Mouse (Mus musculus): ENCODE data around the gene Ino80d. TPM values are rescaled to one million over a fixed set of nuclear protein-coding genes. Genes with fewer than 3 reads are reported as not detected.
A peak's percentile ranks its signal among the peaks of the same experiment; 100 is the strongest.

Gene Ino80d
- polyA plus RNA-seq, 1 experiment from 2014 or later: 9.1 TPM

DNA sequence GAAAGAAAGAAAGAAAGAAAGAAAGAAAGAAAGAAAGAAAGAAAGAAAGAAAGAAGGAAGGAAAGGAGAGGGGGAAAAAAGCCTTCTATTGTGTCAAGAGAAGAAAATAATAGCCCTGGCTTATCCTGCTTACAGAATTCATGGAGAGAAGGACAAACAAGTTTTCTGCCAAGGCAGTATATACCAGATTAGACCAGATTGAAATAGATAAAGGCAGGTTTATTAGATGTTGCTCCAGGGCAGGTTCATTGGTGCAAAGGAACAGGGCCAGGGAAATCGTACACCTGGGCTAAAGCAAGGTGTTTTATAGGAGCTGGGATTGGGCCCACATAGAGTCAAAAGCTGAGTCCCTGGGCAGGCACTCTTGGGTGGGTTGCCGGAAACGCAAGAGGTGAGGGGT lies 162.1 kb downstream of the Ino80d start:
- no peak overlapping the region for H3K4me2 ChIP-seq (ENCODE audit: low read length)
- no peak overlapping the region for H3K9ac ChIP-seq (ENCODE audit: low read depth, low read length)
- H3K27me3 ChIP-seq (replicated peaks; ENCODE audit: control insufficient read depth, insufficient read depth, low read length): no peaks in the 10 kb centered on the region
- no peaks in the 10 kb centered on the region for H3K9me3 ChIP-seq (ENCODE audit: control insufficient read depth, low read length)
- 86% methylated on average over 3 of the region's 3 CpGs for WGBS
- H3K4me1 ChIP-seq (ENCODE audit: control insufficient read depth, insufficient read depth, low read depth, low read length): peaks cover 11% of the 10 kb centered on the region
- H3K4me3 ChIP-seq (ENCODE audit: low read length): no peak overlapping the region
- H3K27ac ChIP-seq (ENCODE audit: low read depth, low read length): no peak overlapping the region
- no peak for ATAC-seq
- H3K36me3 ChIP-seq (ENCODE audit: control insufficient read depth, insufficient read depth, low read length): no peaks in the 10 kb centered on the region

DNA sequence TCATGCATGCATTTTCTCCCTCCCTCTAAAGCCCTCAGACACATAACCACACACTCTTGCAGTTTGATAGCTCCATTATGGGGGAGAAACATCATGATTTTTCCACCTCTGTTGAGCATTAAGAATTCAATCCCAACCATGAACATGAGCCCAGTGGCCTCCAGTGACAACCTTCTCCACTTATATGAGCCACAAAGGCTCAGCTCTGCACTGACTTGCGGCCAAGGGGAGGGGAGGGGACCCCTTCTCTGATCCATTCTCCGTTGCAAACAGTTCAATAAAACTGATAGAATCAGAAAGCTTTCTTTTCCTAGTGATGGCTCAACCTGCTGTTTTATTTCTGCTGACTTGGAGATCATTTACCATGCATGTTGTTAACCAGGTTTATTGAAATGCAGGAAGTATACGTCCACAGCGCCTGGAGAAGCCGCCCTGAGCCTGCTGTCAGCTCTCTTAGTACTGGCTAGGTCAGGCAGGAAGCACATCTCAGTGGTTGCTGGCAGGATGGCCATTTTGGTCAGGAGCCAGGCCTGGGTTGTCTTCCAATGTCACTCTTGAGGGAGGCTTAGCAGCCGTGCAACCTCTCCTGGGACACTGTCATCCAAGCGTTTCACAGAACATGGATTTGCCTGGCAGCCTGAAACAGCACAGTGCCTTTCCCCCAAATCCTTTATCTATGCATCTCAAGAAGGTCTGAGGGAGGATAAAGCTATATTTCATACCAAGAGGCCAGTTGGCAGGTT lies 163.2 kb downstream of the Ino80d start:
- no peaks in the 10 kb centered on the region for H3K27me3 ChIP-seq (replicated peaks; ENCODE audit: control insufficient read depth, insufficient read depth, low read length)
- H3K9me3 ChIP-seq (ENCODE audit: control insufficient read depth, low read length): no peaks in the 10 kb centered on the region
- peak; percentile 84 for ATAC-seq
- H3K4me3 ChIP-seq (ENCODE audit: low read length): no peak overlapping the region
- peak overlapping the region; percentile 16; the same call in 1 of the 2 replicates for H3K27ac ChIP-seq (ENCODE audit: low read depth, low read length)
- H3K9ac ChIP-seq (ENCODE audit: low read depth, low read length): no peak overlapping the region
- no peaks in the 10 kb centered on the region for H3K36me3 ChIP-seq (ENCODE audit: control insufficient read depth, insufficient read depth, low read length)
- peaks cover 11% of the 10 kb centered on the region for H3K4me1 ChIP-seq (ENCODE audit: control insufficient read depth, insufficient read depth, low read depth, low read length)
- H3K4me2 ChIP-seq (ENCODE audit: low read length): no peak overlapping the region
- WGBS: 34% methylated on average over 7 of the region's 7 CpGs

DNA sequence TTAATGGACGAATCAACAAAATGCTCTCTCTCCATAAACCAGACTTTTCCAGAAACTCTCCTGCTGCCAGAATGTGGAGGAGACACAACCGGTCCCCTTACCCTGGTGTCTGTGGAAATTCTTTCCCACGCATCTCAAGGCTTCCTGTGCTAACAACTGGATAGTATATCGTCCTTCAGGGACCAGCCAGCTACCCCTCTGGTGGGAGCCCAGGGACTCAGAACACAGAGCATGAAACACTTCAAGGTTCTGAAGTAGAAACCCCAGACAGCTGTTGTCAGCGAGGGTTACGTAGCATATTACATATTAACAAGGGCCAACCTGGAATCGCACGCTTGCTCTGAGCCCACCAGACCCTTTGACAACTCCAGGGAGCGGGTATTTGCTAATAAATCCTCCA lies 163.9 kb downstream of the Ino80d start:
- ATAC-seq: no peak
- Histone ChIP-seq H3K4me2 (ENCODE audit: low read length) (no peak overlapping the region), H3K27me3 (replicated peaks; ENCODE audit: control insufficient read depth, insufficient read depth, low read length) (no peaks in the 10 kb centered on the region), H3K36me3 (ENCODE audit: control insufficient read depth, insufficient read depth, low read length) (no peaks in the 10 kb centered on the region), H3K4me3 (ENCODE audit: low read length) (no peak overlapping the region), H3K9me3 (ENCODE audit: control insufficient read depth, low read length) (no peaks in the 10 kb centered on the region), H3K4me1 (ENCODE audit: control insufficient read depth, insufficient read depth, low read depth, low read length) (peaks cover 11% of the 10 kb centered on the region), H3K27ac (ENCODE audit: low read depth, low read length) (no peak overlapping the region), H3K9ac (ENCODE audit: low read depth, low read length) (no peak overlapping the region)
- WGBS: 75% methylated on average over 9 of the region's 9 CpGs

DNA sequence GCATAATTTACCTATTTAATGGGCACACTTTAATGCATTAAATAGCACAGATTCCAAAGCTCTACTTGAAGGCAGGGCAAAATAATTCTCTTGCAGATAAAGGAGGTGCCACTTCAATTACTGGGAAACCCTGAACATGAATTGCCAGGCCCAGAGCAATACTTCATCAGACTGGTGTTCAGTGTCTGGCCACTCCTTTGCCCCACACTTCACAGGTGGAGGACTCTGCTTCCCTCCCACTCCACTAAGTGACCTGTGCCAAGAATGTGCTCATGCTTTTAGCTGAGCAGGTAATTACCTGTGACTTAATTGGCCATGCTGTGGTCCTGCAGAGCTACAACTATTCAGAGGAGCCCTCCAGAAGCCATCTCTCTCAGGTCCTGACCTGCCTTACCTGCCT lies 166.7 kb downstream of the Ino80d start:
- no peaks in the 10 kb centered on the region for H3K36me3 ChIP-seq (ENCODE audit: control insufficient read depth, insufficient read depth, low read length)
- no peaks in the 10 kb centered on the region for H3K9me3 ChIP-seq (ENCODE audit: control insufficient read depth, low read length)
- H3K4me1 ChIP-seq (ENCODE audit: control insufficient read depth, insufficient read depth, low read depth, low read length): peaks cover 11% of the 10 kb centered on the region
- no peak for ATAC-seq
- H3K27me3 ChIP-seq (replicated peaks; ENCODE audit: control insufficient read depth, insufficient read depth, low read length): no peaks in the 10 kb centered on the region
- H3K4me2 ChIP-seq (ENCODE audit: low read length): no peak overlapping the region
- no peak overlapping the region for H3K4me3 ChIP-seq (ENCODE audit: low read length)
- no peak overlapping the region for H3K27ac ChIP-seq (ENCODE audit: low read depth, low read length)
- H3K9ac ChIP-seq (ENCODE audit: low read depth, low read length): no peak overlapping the region

DNA sequence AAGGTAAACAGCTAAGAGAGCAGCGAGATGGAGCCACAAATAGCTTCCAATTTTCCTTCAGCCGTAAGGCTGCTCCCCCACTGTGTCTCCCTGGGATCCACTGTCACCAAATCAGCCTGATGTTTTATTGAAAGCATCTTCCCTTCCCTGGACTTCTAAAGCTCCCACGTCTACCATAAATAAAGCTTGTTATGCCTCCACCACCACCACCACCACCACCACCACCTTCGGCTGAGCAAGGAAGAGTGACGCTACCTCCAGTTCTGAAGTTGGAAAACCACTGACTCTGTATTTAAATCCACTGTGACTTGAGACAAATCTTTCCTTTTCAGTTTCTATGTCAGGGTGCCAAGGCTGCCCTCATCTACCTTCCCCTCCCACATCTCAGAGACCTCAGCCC lies 167.5 kb downstream of the Ino80d start:
- no peak overlapping the region for H3K4me2 ChIP-seq (ENCODE audit: low read length)
- 54% methylated on average over 5 of the region's 5 CpGs for WGBS
- H3K4me3 ChIP-seq (ENCODE audit: low read length): no peak overlapping the region
- H3K36me3 ChIP-seq (ENCODE audit: control insufficient read depth, insufficient read depth, low read length): no peaks in the 10 kb centered on the region
- ATAC-seq: no peak
- no peaks in the 10 kb centered on the region for H3K27me3 ChIP-seq (replicated peaks; ENCODE audit: control insufficient read depth, insufficient read depth, low read length)
- no peaks in the 10 kb centered on the region for H3K9me3 ChIP-seq (ENCODE audit: control insufficient read depth, low read length)
- no peak overlapping the region for H3K27ac ChIP-seq (ENCODE audit: low read depth, low read length)
- H3K4me1 ChIP-seq (ENCODE audit: control insufficient read depth, insufficient read depth, low read depth, low read length): peaks cover 11% of the 10 kb centered on the region
- no peak overlapping the region for H3K9ac ChIP-seq (ENCODE audit: low read depth, low read length)

- Histone ChIP-seq H3K27me3 (replicated peaks; ENCODE audit: control insufficient read depth, insufficient read depth, low read length) (no peaks in the 10 kb centered on the region), H3K4me2 (ENCODE audit: low read length) (no peak overlapping the region; the same call in 1 of the 2 replicates), H3K4me3 (ENCODE audit: low read length) (no peak overlapping the region), H3K27ac (ENCODE audit: low read depth, low read length) (peak overlapping the region; percentile 60), H3K9me3 (ENCODE audit: control insufficient read depth, low read length) (no peaks in the 10 kb centered on the region), H3K4me1 (ENCODE audit: control insufficient read depth, insufficient read depth, low read depth, low read length) (peaks cover 23% of the 10 kb centered on the region), H3K36me3 (ENCODE audit: control insufficient read depth, insufficient read depth, low read length) (no peaks in the 10 kb centered on the region), H3K9ac (ENCODE audit: low read depth, low read length) (no peak overlapping the region)
- WGBS: 51% methylated on average over 10 of the region's 10 CpGs
- ATAC-seq: peak; percentile 38; the same call in 1 of the 2 replicates
Observed at GRCm38 (mm10) chr1:62934752-62935329, 179.6 kb downstream of the Ino80d start.

DNA sequence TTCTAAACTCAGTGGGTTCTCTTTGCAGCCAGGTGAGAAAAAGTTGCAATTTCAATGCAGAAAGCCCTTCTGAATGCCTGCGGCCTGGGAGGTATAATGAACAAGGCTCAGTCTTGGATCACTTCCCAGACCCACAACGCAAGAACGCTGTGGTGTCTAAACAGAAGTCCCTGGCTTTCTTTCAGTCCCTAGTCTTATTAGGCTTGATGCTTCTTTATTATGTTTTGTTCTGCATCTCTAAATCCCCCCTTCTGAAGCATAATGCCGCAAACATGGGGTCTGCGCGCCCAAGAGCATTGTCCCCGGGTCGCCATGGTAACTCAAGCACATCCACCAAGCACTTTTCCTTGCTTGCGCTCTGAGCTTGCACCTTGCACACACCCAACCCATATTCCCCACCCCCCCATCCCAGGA lies 180.4 kb downstream of the Ino80d start:
- Histone ChIP-seq H3K27me3 (replicated peaks; ENCODE audit: control insufficient read depth, insufficient read depth, low read length) (no peaks in the 10 kb centered on the region), H3K4me3 (ENCODE audit: low read length) (peak overlapping the region; percentile 5; the same call in 1 of the 2 replicates), H3K9me3 (ENCODE audit: control insufficient read depth, low read length) (no peaks in the 10 kb centered on the region), H3K27ac (ENCODE audit: low read depth, low read length) (peak overlapping the region; percentile 60), H3K4me1 (ENCODE audit: control insufficient read depth, insufficient read depth, low read depth, low read length) (peaks cover 23% of the 10 kb centered on the region), H3K9ac (ENCODE audit: low read depth, low read length) (no peak overlapping the region), H3K4me2 (ENCODE audit: low read length) (peak overlapping the region; percentile 43), H3K36me3 (ENCODE audit: control insufficient read depth, insufficient read depth, low read length) (no peaks in the 10 kb centered on the region)
- ATAC-seq: peak; percentile 71
- WGBS: 20% methylated on average over 9 of the region's 9 CpGs

- no peaks in the 10 kb centered on the region for H3K27me3 ChIP-seq (replicated peaks; ENCODE audit: control insufficient read depth, insufficient read depth, low read length)
- no peak overlapping the region for H3K4me3 ChIP-seq (ENCODE audit: low read length)
- ATAC-seq: 0 out of 2 replicates have a peak, but pooled peaks have one; percentile 5
- whole genome bisulfite sequencing: 41% methylated on average over 15 of the region's 15 CpGs
- H3K27ac ChIP-seq (ENCODE audit: low read depth, low read length): peak overlapping the region; percentile 60
- H3K4me1 ChIP-seq (ENCODE audit: control insufficient read depth, insufficient read depth, low read depth, low read length): peaks cover 23% of the 10 kb centered on the region
- H3K9ac ChIP-seq (ENCODE audit: low read depth, low read length): peak overlapping the region; percentile 19; the same call in 1 of the 2 replicates
- H3K36me3 ChIP-seq (ENCODE audit: control insufficient read depth, insufficient read depth, low read length): no peaks in the 10 kb centered on the region
- no peaks in the 10 kb centered on the region for H3K9me3 ChIP-seq (ENCODE audit: control insufficient read depth, low read length)
- H3K4me2 ChIP-seq (ENCODE audit: low read length): no peak overlapping the region
Observed at GRCm38 (mm10) chr1:62933288-62934099, 181.0 kb downstream of the Ino80d start.

DNA sequence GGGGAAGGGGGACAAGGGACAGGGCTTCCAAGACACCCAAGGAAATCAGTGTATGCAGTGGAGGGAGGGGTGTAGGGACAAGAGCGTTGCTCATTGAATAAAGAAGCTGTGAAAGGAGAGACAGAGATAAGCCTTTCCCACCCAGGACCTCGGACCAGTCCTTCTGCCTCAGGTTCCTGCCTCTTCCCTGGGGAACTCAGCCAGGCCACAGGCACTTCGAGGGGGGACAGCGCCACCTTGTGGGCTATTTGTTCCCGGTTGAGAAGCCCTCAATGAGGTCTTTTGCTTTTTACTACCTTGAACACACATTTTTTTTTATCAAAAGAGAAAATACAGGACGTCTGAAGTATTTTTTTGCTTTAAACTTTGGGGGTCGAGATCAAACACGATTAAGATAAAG lies 185.0 kb downstream of the Ino80d start:
- 5% methylated on average over 8 of the region's 8 CpGs for WGBS
- Histone ChIP-seq H3K4me2 (ENCODE audit: low read length) (no peak overlapping the region), H3K9ac (ENCODE audit: low read depth, low read length) (no peak overlapping the region), H3K27ac (ENCODE audit: low read depth, low read length) (no peak overlapping the region), H3K36me3 (ENCODE audit: control insufficient read depth, insufficient read depth, low read length) (no peaks in the 10 kb centered on the region), H3K4me3 (ENCODE audit: low read length) (no peak overlapping the region), H3K27me3 (replicated peaks; ENCODE audit: control insufficient read depth, insufficient read depth, low read length) (no peaks in the 10 kb centered on the region), H3K4me1 (ENCODE audit: control insufficient read depth, insufficient read depth, low read depth, low read length) (peaks cover 17% of the 10 kb centered on the region), H3K9me3 (ENCODE audit: control insufficient read depth, low read length) (no peaks in the 10 kb centered on the region)
- no peak for ATAC-seq

All from hindbrain, embryonic 16.5 days (tissue).